Mouse (Mus musculus): ENCODE measurements around the gene Nav2. TPM values are rescaled to one million over a fixed set of nuclear protein-coding genes. Genes with fewer than 3 reads are reported as not detected.

Nav2 gene
- polyA plus RNA-seq, 1 experiment from 2014 or later: 25.8 TPM

DNA sequence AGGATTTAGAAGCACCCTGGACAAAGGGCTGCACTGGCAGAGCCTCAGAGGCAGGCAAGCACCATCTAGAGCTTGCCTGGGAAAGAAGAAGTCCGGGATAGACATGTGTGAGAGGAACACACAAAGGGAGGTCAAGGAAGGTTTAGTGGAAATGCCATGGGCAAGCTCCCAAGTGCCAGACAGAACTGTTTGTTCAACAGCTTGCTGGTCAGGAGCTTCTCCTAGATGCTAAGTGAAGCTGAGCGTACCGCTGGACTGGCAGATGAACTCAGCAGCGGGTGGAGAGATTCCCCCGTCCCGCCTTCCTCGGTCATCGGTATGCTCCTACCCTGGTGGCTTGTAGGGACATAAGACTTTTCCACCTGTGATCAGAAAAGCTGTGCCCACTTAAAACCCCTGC lies 654.3 kb downstream of the Nav2 start:
- peaks cover 45% of the 10 kb centered on the region for H3K36me3 ChIP-seq

DNA sequence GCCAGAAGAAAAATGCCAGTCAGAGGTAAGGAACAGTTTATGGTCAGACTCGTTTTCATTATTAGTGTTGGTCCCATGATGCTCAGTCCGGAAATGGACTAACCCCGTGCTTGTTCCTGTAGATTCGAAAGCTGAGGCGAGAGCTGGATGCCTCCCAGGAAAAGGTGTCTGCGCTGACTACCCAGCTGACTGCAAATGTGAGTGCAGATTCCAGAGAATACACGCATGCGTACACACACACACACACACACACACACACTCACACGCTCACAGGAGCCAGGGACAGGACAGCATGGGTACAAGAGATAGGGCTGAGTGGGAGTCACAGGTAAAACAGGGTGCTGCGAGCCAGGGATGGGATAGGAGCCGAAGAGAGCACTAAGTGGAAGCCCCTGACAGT lies 656.6 kb downstream of the Nav2 start:
- no peak for ATAC-seq (ENCODE audit: low FRiP score)
- Histone ChIP-seq H3K4me3 (no peak overlapping the region), H3K27me3 (no peaks in the 10 kb centered on the region), H3K36me3 (peaks cover 41% of the 10 kb centered on the region), H3K4me2 (replicated peaks) (no peak overlapping the region), H3K9ac (no peak overlapping the region), H3K9me3 (replicated peaks) (no peaks in the 10 kb centered on the region), H3K4me1 (no peaks in the 10 kb centered on the region), H3K27ac (no peak overlapping the region)
- 92% methylated on average over 11 of the region's 11 CpGs for whole genome bisulfite sequencing

More for the DNA sequence above, 654.3 kb downstream of the Nav2 start:
- Histone ChIP-seq H3K9me3 (replicated peaks) (no peaks in the 10 kb centered on the region), H3K4me2 (replicated peaks) (no peak overlapping the region), H3K4me3 (no peak overlapping the region), H3K27me3 (no peaks in the 10 kb centered on the region), H3K9ac (no peak overlapping the region), H3K4me1 (no peaks in the 10 kb centered on the region), H3K27ac (no peak overlapping the region)
- 88% methylated on average over 8 of the region's 8 CpGs for WGBS
- no peak for ATAC-seq (ENCODE audit: low FRiP score)

DNA sequence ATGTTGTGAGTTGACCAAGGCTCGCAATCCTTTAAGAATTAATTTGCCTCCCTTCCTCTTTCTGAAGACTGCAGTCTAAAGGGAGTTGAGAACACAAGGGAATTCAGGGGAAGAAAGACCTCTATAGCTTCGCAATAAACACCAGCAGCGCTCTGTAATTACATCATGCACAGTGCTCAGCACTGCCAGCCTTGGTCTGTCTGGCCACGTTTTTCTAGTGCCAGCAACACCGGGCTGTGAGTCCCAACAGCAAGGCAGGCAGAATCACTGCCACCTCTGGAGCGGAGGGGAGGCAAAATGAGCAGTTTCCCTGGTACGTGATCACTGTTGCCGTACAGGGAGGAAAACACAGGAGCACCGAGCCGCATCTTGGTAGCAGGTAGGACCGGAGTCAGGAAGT lies 657.3 kb downstream of the Nav2 start:
- Histone ChIP-seq H3K9me3 (replicated peaks) (no peaks in the 10 kb centered on the region), H3K4me2 (replicated peaks) (no peak overlapping the region), H3K27me3 (no peaks in the 10 kb centered on the region), H3K4me3 (no peak overlapping the region), H3K36me3 (peaks cover 41% of the 10 kb centered on the region), H3K27ac (no peak overlapping the region), H3K4me1 (no peaks in the 10 kb centered on the region), H3K9ac (no peak overlapping the region)
- no peak for ATAC-seq (ENCODE audit: low FRiP score)
- 88% methylated on average over 11 of the region's 11 CpGs for WGBS

DNA sequence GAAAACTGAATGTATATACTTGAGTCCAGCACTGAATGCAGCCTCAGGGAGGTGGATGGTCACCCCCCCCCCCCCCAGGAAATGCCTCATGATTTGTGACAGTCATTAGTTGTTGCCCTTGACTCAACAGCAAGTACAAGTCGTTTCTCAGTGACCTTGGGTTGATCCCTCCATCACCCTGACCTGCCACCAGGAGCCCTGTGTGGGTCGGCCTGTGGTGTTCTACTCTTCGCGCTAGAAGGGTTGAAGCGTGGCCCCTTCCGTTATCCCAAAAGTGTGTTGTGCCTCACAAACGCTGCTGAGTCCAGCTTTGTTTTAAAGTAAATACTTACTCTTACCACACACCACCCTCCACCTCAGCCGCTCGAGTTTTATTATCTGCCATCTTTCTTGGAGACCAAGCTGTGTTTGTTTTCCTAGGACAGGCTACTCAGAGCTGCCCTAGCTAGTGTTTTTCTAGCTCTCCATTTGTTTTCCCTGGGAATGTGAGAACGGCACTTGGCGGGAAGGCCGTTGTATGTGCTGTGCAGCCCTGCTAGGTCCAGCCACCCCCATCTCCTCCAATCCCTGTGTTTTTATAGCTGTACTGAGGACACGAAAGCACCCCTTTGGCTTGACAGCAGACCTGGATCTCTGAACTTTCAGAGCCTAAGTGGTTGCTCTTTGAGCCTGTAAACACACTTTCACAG lies 659.0 kb downstream of the Nav2 start:
- H3K4me3 ChIP-seq: no peak overlapping the region
- no peak overlapping the region for H3K27ac ChIP-seq
- H3K36me3 ChIP-seq: peaks cover 47% of the 10 kb centered on the region
- H3K27me3 ChIP-seq: no peaks in the 10 kb centered on the region
- H3K4me1 ChIP-seq: no peaks in the 10 kb centered on the region
- H3K9me3 ChIP-seq (replicated peaks): no peaks in the 10 kb centered on the region
- no peak for ATAC-seq (ENCODE audit: low FRiP score)
- no peak overlapping the region for H3K4me2 ChIP-seq (replicated peaks)
- no peak overlapping the region for H3K9ac ChIP-seq
- 68% methylated on average over 13 of the region's 13 CpGs for WGBS

DNA sequence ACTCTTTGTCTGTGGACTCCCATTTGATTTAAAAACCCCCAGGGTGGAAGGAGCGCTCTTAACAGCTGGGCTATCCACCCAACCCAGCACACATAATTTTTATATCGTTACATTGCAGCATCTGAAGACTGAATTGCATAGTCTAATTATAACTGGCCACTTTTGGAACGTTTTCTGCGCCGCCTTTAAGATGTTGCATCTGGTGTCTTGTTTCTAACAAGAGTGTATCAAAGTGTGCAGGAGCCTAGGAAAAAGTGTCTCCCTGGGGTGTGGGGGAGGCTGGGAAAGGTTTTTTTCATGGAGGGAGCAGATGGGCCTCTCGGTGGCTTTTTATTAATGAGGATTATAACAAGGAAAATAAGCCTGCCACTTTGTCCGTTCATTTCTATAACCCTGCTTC lies 661.1 kb downstream of the Nav2 start:
- peaks cover 43% of the 10 kb centered on the region for H3K36me3 ChIP-seq
- H3K27ac ChIP-seq: no peak overlapping the region
- peak; percentile 18; the same call in 1 of the 2 replicates for ATAC-seq (ENCODE audit: low FRiP score)
- no peaks in the 10 kb centered on the region for H3K27me3 ChIP-seq
- no peak overlapping the region for H3K4me2 ChIP-seq (replicated peaks)
- H3K9ac ChIP-seq: no peak overlapping the region
- H3K4me3 ChIP-seq: no peak overlapping the region
- no peaks in the 10 kb centered on the region; the same call in 1 of the 2 replicates for H3K4me1 ChIP-seq
- no peaks in the 10 kb centered on the region for H3K9me3 ChIP-seq (replicated peaks)
- WGBS: 73% methylated on average over 7 of the region's 7 CpGs

DNA sequence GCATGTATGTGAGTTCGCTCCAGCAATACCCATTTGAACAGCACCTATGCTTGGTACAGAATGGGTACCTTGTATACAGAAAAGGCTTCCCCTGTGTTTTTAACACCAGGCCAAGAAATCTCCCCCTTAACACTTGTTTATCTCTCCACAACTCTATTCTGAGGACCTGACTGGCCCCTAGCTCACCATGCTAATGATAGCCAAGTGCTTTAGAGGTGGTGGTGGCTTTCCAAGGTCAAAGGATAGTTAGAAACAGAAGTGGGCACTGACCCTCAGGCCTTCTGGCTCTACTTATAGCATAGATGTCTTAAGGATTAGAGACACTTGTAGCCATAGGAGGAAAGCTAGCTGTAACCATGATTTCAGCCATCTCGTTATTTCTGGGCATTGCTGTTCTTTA lies 663.1 kb downstream of the Nav2 start:
- WGBS: 95% methylated on average over 2 of the region's 2 CpGs

DNA sequence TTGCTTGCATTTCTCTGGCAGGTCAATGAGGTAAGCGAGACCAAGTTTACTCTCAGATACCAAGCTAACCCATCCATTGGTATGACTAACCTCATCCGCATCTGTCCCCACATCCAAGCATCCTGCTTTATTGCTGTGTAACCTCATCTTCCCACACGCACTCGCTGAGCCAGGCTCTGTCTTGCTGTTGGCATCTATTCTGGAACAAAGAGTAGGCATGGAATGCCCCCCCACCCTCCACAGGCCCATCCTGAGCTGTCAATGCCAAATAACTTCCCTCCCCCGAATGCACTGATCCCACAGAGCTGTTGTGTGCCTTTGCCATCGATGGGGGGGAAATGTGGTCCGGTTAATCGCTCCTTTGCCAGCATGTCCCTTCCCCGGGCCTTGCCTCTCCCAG lies 666.7 kb downstream of the Nav2 start:
- Histone ChIP-seq H3K27me3 (no peaks in the 10 kb centered on the region), H3K4me2 (replicated peaks) (no peak overlapping the region), H3K36me3 (peaks cover 48% of the 10 kb centered on the region), H3K4me3 (no peak overlapping the region), H3K27ac (no peak overlapping the region), H3K4me1 (no peaks in the 10 kb centered on the region; the same call in 1 of the 2 replicates), H3K9ac (no peak overlapping the region), H3K9me3 (replicated peaks) (no peaks in the 10 kb centered on the region)
- ATAC-seq (ENCODE audit: low FRiP score): no peak
- 94% methylated on average over 9 of the region's 9 CpGs for WGBS

More for the DNA sequence above, 663.1 kb downstream of the Nav2 start:
- H3K27me3 ChIP-seq: no peaks in the 10 kb centered on the region
- H3K4me1 ChIP-seq: no peaks in the 10 kb centered on the region; the same call in 1 of the 2 replicates
- no peak overlapping the region for H3K4me3 ChIP-seq
- ATAC-seq (ENCODE audit: low FRiP score): no peak
- H3K9ac ChIP-seq: no peak overlapping the region
- no peak overlapping the region for H3K27ac ChIP-seq
- peaks cover 43% of the 10 kb centered on the region for H3K36me3 ChIP-seq
- H3K9me3 ChIP-seq (replicated peaks): no peaks in the 10 kb centered on the region
- H3K4me2 ChIP-seq (replicated peaks): no peak overlapping the region

DNA sequence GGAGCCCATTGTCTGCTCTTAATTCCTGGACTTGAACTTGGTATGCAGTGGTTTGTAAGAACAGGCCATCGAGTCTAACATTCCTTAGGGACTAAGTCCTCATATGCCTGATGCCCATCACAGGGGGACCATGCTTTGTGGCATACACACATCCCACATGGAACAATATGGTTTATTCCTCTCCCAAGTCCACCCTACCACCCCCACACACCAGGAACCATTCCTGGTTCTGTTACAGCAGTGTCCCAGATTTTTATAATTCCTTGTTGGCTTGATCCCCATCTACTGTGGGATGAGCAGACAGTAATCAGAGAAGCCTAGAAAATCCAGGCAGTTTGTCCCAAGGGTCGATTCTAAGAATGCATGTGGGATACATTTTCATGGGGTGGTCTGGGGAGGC lies 668.6 kb downstream of the Nav2 start:
- ATAC-seq (ENCODE audit: low FRiP score): no peak
- 86% methylated on average over 2 of the region's 2 CpGs for WGBS
- H3K4me1 ChIP-seq: no peaks in the 10 kb centered on the region; the same call in 1 of the 2 replicates
- no peaks in the 10 kb centered on the region for H3K9me3 ChIP-seq (replicated peaks)
- no peak overlapping the region for H3K4me3 ChIP-seq
- H3K27me3 ChIP-seq: no peaks in the 10 kb centered on the region
- H3K4me2 ChIP-seq (replicated peaks): no peak overlapping the region
- no peak overlapping the region for H3K9ac ChIP-seq
- no peak overlapping the region for H3K27ac ChIP-seq
- peaks cover 57% of the 10 kb centered on the region for H3K36me3 ChIP-seq

DNA sequence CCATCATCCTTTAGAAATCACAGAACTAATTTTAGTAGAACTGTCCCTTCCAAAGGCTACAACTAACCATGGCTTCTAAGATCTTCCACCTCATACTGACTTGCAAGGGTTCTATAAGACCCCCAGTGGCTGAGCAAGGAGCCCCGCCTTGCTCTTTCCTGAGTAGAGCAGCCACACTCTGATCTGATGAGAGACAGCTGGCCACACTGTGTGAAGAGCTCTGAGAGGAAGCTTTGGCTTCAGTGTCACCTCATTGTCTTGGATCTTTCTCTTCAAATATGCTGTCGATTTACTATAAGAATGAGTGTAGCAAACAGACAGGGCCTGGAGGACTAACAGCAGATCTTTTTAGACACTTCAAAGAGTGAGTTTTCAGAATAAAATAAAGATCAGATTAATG lies 673.4 kb downstream of the Nav2 start:
- WGBS: 92% methylated on average over 2 of the region's 2 CpGs
- peaks cover 69% of the 10 kb centered on the region for H3K36me3 ChIP-seq
- no peak overlapping the region for H3K9ac ChIP-seq
- H3K27me3 ChIP-seq: no peaks in the 10 kb centered on the region
- no peaks in the 10 kb centered on the region for H3K9me3 ChIP-seq (replicated peaks)
- ATAC-seq (ENCODE audit: low FRiP score): no peak
- H3K4me2 ChIP-seq (replicated peaks): no peak overlapping the region
- H3K27ac ChIP-seq: no peak overlapping the region
- H3K4me1 ChIP-seq: no peaks in the 10 kb centered on the region
- H3K4me3 ChIP-seq: no peak overlapping the region

DNA sequence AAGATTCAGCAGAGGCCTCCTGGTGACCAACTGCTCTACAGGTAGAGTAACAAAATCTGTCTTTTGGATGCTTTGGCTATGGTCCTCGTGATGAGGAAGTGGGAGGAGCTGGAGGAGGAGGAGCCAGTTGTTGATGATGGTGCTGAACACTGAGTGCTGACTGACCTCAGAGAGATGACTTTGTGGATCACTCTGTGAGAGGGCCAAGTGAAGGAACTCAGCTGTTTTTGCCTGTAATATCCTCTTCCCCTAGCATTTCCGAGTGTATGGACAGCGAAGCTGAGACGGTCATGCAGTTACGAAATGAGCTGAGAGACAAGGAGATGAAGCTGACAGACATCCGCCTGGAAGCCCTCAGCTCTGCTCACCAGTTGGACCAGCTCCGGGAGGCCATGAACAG lies 674.0 kb downstream of the Nav2 start:
- WGBS: 81% methylated on average over 7 of the region's 7 CpGs
- Histone ChIP-seq H3K27me3 (no peaks in the 10 kb centered on the region), H3K27ac (no peak overlapping the region), H3K4me3 (no peak overlapping the region), H3K9ac (no peak overlapping the region), H3K4me1 (no peaks in the 10 kb centered on the region), H3K9me3 (replicated peaks) (no peaks in the 10 kb centered on the region), H3K4me2 (replicated peaks) (no peak overlapping the region), H3K36me3 (peaks cover 69% of the 10 kb centered on the region)
- ATAC-seq (ENCODE audit: low FRiP score): no peak

DNA sequence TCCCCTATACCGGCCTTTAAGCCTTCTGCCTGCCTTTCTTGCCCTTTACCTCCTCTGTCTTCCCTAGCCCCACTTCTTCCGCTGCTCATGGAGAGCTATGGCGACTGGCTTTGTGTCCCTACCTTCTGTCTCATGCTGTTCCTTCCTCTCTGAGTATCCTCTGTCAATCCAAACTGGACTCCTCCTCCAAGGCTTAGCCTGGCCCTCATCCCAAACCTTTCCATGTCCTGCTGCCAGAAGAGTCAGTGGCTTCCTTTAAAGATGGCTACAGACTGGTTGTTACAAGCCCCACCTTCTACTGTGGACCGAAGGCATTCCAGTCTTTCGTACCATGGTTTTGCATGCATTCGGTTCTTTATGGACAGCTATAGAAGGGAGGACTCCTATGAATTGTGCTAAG lies 674.7 kb downstream of the Nav2 start:
- Histone ChIP-seq H3K9ac (no peak overlapping the region), H3K9me3 (replicated peaks) (no peaks in the 10 kb centered on the region), H3K27ac (no peak overlapping the region), H3K36me3 (peaks cover 70% of the 10 kb centered on the region), H3K27me3 (no peaks in the 10 kb centered on the region), H3K4me2 (replicated peaks) (no peak overlapping the region), H3K4me1 (no peaks in the 10 kb centered on the region), H3K4me3 (no peak overlapping the region)
- 95% methylated on average over 6 of the region's 6 CpGs for WGBS
- no peak for ATAC-seq (ENCODE audit: low FRiP score)

DNA sequence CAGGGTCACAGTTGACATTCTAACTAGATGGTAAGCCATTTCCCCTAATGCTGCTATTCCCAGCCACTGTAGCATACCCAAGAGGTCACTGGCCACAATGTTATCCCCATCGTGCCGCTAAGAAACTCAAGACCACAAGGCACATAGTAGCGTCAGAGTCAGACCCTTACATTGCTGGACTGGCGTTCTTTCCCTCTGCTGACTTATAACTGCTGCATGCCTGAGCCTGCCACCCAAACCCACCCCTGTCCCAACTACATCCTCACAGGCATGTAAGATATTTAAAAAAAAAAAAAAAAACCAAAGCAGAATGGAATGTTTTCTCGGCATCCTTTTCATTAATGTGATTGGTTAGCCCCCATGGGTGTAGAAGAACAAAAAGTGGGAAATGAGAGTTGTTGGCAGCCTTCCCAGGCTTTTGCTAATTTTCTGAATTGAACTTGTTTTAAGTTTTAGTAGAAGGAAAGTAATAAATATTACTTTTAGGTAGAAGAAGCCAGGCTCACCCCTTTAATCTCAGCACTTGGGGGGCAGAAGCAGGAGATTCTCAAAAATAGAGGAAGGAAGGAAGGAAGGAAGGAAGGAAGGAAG lies 678.1 kb downstream of the Nav2 start:
- H3K36me3 ChIP-seq: peaks cover 79% of the 10 kb centered on the region
- no peak overlapping the region for H3K27ac ChIP-seq
- 84% methylated on average over 5 of the region's 5 CpGs for WGBS
- no peak overlapping the region for H3K9ac ChIP-seq
- H3K4me2 ChIP-seq (replicated peaks): no peak overlapping the region
- no peak for ATAC-seq (ENCODE audit: low FRiP score)
- no peak overlapping the region for H3K4me3 ChIP-seq
- no peaks in the 10 kb centered on the region for H3K4me1 ChIP-seq
- no peaks in the 10 kb centered on the region for H3K9me3 ChIP-seq (replicated peaks)
- H3K27me3 ChIP-seq: no peaks in the 10 kb centered on the region

DNA sequence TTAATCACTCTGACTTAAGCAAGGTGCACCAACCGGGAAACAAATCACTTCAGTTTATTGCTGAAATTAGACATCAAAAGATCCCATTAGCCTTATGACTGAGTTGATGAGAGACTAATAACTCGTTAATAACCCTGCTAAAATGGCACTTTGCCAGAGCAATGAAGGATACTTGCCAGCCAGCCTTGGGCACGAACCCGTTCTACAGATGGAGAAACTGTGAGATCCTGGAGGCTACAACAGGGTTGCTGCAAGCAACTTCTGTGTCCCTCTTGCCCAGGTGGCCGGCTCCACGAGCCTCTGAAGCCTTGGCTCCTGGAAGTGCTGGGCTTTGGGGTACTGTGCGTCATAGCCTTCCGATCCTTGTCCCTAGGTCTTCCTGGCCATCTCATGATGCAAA lies 681.1 kb downstream of the Nav2 start:
- H3K36me3 ChIP-seq: peaks cover 63% of the 10 kb centered on the region
- H3K9me3 ChIP-seq (replicated peaks): no peaks in the 10 kb centered on the region
- 95% methylated on average over 8 of the region's 8 CpGs for WGBS
- H3K4me1 ChIP-seq: no peaks in the 10 kb centered on the region
- H3K4me3 ChIP-seq: no peak overlapping the region
- no peak overlapping the region for H3K4me2 ChIP-seq (replicated peaks)
- no peak overlapping the region for H3K9ac ChIP-seq
- no peaks in the 10 kb centered on the region for H3K27me3 ChIP-seq
- no peak overlapping the region for H3K27ac ChIP-seq
- ATAC-seq (ENCODE audit: low FRiP score): no peak

All from hindbrain, embryonic 12.5 days (tissue).